Mouse (Mus musculus) kidney, adult 8-10 months (tissue): ENCODE measurements at regions not wholly inside any gene's neighbourhood (a gene's known extent, or its start where the extent isn't known, plus 50 kb on each side); places are given as distances from the start of the nearest gene placed in this dataset.

Experiments used
- DNase-seq, 2 experiments: peaks; one replicate each; pipeline ENCODE4 v3.0.0; 2022

DNA sequence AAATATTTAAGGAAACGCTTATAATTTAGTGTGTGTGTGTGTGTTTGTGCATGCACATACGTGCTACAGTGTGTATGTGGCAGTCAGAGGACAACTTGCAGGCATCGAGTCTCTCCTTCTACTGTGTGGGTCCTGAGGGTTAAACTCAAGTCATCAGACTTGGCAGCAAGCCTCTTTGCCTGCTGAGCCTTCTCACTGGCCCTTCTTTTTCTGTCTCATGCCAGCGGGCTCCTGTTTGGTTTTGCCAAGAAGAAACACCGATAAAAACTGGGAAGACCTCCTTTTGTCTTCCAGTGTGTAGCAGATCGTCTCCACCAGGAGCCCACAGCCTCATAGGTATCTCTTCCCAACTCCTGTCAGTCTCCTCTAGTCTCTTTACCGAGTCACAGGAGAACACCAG lies 81.9 kb upstream of the Rbpj start:
- no peak for DNase-seq

DNA sequence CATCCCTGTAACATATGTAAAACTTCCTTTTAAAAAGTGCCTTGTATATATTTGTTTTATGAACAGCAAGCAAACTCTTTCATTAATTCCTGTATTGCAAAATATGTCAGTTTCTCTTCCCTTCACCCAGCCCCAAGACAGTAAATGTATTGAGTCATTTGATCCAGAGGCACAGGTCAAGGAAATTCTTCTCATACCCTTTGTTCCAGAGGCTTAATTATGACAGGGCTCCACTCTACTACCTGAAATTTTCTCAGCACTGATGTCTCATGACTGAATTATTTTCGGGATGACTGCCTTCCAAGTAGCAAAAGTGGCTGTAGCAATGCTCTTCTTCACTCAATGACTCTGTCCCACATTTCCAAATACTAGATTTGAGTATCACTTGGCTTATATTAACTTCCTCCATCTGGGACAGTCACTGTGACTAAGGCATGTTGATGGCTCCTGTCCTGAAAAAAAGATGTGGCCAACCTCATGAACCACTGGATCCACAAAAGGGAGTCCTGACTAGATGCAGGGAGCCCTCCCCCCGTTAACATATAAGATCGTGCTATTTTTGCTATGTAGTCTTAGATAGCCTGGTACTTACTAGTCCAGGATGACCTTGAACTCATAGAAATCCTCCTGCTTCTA lies 80.3 kb upstream of the Rbpj start:
- DNase-seq: no peak

DNA sequence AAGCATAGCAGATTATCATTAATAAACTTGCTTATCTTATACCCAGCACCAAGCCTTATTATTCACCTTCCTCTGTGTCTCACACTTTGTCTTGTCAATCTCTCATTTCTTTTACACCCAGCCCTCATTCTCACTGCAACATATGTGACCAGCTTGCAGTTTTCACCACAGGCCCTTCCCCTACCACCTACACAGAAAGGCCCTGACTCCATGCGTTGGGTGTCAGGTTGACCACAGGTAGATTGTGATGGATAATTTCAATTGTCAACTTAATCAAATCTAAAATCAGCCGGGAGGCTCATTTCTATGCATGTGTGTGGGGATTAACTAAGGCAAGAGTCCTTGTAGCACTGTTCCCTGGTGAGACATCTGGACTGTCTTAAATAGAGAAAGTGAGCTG lies 72.4 kb upstream of the Rbpj start:
- DNase-seq: no peak

GRCm38 (mm10) chr5:53394560-53394959 lies 71.4 kb upstream of the Rbpj start:
- DNase-seq: no peak

GRCm38 (mm10) chr5:53398428-53399058 lies 67.4 kb upstream of the Rbpj start:
- no peak for DNase-seq

DNA sequence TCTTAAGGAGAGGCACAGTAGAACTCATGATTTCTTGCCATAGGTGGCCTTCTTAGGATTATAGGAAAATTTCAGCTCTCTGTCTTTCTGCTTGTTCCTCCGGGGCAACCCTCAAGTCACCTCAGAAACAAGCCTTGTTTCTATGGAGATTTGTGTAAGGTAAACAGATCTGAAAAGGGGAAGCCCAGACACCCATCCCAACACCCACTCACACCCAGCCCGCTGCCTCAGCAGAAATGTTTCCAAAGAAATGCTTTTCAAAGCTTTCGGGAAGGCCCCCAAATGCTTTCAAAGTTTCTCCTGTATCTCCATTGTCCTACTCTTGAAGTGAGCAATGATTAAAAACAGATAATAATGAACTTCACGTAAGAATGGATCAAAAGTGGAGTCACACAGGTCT lies 64.9 kb upstream of the Rbpj start:
- no peak for DNase-seq

DNA sequence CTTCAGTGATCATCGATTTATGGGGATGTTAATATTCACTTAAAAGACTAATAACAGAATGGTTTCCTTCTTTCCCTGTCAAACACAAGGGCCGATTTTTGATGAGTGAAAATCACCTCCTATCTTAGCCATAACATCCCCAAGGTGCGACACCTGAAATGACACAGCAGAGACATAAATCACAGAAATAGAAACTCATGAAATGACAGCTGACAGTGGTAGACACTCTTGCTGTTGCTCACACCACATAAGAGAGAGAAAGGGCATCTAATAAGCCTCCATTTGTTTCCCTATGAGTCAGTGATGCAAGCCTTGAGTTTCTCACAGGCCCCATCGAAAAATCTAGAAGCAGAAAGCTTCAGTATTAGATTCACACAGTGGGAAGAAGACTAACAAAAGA lies 63.9 kb upstream of the Rbpj start:
- no peak for DNase-seq

DNA sequence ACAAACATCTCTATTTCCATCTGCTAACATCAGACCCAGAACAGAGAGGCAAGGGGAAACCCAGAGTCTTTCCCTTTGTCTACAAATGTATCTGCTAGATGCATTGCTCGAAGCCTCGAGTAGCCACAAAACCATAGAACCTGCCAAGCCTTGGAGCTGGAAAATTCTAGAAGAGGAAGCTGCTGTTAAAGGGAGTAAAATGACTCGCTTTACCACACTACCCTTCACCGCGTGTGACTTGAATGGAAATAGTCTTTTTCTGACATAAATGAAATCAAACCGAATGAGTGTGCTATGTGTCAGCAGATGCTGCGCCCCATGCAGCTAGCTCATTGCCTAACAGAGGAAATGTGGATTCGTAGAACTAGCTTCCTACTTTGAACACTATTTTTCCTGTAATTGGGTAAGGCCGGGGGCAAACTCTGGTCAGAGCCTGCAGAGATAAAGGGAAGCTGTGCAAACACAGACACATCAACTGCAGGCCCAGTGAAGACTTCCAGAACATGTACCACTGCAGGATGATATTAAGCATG lies 63.3 kb upstream of the Rbpj start:
- DNase-seq: no peak

- no peak for DNase-seq
Measured at GRCm38 (mm10) chr5:53405929-53406328, 60.0 kb upstream of the Rbpj start.

GRCm38 (mm10) chr5:53407646-53408045 lies 58.3 kb upstream of the Rbpj start:
- DNase-seq: no peak

GRCm38 (mm10) chr5:53408235-53408634 lies 57.7 kb upstream of the Rbpj start:
- no peak for DNase-seq

GRCm38 (mm10) chr5:53409740-53410139 lies 56.2 kb upstream of the Rbpj start:
- DNase-seq: no peak

DNA sequence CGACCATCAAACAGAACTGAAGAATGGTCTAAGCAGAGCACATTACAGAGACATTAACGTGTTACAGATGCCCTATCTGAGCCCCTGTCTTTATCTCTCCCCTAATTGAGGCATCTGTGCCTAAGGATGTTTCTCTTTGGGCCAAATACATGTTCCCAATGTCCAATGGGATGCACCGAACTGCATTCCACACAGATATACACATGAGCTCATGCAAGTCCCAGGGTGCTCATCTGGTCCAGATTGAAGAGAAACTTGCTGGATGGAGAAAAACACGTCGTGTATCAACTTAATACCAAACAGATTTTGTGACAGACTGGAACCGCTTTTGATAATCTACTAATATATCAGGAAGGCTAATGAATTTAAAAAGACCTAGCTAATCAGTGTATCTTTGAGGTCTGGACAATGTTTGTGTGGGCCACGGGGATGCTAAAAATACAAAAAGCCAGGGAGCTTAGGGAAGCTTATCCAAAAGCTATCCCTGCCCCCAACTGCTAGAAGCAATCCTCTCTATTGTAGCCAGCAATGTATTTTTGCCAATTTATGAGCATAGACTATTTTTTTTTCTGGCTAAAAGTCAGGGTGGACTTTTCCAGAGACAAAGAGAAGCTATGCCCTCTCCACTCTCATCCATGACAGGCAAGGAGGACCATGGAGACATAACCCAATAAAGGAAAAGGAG lies 53.4 kb upstream of the Rbpj start:
- no peak for DNase-seq

DNA sequence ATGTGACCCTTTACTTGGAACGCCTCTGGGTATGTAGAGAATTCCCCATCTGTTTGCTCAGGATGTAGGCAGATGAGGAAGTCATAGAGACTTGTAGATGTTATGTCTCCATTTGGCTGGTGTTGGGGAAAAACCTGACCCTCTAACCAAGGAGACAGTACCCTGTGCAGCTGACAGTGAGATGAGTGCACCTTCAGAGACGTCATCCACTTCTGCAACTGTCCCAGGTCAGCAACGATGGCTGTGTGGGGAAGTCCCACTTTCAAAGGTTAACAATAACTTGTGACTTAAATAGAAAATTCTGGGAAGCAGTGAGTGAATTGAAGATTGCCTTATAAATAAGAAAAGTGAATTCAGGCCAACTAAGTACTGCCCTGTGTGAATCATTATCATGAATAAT lies 52.3 kb upstream of the Rbpj start:
- no peak for DNase-seq

DNA sequence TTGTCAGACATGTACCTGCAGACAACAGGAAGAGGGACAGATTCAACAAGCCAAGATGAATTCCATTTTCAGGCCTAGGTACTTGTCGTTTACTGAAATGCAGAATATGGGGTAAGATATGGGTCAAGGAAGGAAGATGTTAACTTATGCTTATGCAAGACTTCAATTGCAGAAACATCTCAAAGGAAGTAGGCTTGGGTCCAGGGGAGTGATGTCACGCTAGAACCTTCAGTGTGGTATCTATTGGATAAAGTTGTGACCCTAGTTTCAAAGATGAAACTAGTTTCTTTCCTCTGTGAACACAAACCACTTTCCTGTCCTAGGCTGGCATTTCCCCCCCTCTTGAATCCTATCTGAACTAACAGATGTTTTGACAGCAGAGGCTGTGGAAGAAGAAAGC lies 50.5 kb upstream of the Rbpj start:
- DNase-seq: no peak
